Mouse (Mus musculus) gastrocnemius, postnatal 25 days (tissue): ENCODE results near the gene Olfr615. TPM values are rescaled to one million over a fixed set of nuclear protein-coding genes. Genes with fewer than 3 reads are reported as not detected.
"Not testable (repeated sequence)": the region's sequence is repeated elsewhere in the genome, so short reads cannot be mapped to it uniquely, and the experiment has no call there.

Source experiments
- DNase-seq: peaks from one replicate; pipeline ENCODE4 v3.0.0; 2022
- long read RNA-seq, 2 experiments: library from polyadenylated mRNA; stranded (forward); transcript quantifications; one replicate each; pipeline ENCODE4 v2.0.0; 2021
- microRNA-seq, 2 experiments: library from miRNA; unstranded; fragments of <30 nt; microRNA quantifications; one replicate each; pipeline ENCODE4 v1.2.0; 2021; ENCODE audit warnings: borderline replicate concordance in 2 of 2
- total RNA-seq, 2 experiments: library from RNA; stranded (reverse); gene quantifications; 1 replicate in 1 of 2; 2 replicates in 1 of 2; pipeline ENCODE4 v1.2.3; 2021

The Olfr615 gene
- total RNA-seq: not detected
- long read RNA-seq, experiment 1: 0 reads
- long read RNA-seq, experiment 2: 0 reads

GRCm38 (mm10) chr7:103555779-103556178 lies at the start of gene Olfr615:
TSS of gene Olfr615 (plus strand) at chr7:103556079.
- DNase-seq: no peak

GRCm38 (mm10) chr7:103512022-103512421 lies 43.9 kb upstream of the Olfr615 start, which contains the start of gene Olfr610:
TSS of gene Olfr610 (minus strand) at chr7:103512122.
- DNase-seq: no peak

- DNase-seq: not testable (repeated sequence)
Measured at GRCm38 (mm10) chr7:103520746-103521145, 35.1 kb upstream of the Olfr615 start, which contains the start of gene Olfr611. TSS of gene Olfr611 (minus strand) at chr7:103520846.

GRCm38 (mm10) chr7:103542617-103543016 lies 13.3 kb upstream of the Olfr615 start, which contains the start of gene Olfr612:
TSS of gene Olfr612 (minus strand) at chr7:103542717.
- not testable (repeated sequence) for DNase-seq

DNA sequence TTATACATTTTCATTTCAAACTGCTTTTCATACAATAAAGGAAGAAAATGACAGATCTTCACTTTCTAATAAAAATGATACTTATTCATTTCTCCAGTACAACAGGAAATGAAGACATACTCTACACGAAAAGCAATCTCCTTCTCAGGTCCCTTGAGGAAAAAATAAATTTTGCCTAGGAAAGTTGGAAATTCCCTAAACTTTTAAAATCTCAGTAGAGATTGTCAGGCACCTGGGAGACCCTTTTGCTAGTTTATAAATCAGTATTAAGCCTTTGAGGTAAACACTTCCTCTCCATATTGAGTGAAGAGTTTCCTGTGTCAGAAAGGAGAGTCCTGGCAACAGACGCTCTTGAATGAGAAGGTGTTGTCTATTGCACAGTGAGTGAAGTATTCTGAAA lies 8.1 kb upstream of the Olfr615 start, which contains the start of gene Olfr613:
Gene Olfr613 (plus strand): TSS at position 301 of the 400 bp plus-strand sequence.
- no peak for DNase-seq

DNA sequence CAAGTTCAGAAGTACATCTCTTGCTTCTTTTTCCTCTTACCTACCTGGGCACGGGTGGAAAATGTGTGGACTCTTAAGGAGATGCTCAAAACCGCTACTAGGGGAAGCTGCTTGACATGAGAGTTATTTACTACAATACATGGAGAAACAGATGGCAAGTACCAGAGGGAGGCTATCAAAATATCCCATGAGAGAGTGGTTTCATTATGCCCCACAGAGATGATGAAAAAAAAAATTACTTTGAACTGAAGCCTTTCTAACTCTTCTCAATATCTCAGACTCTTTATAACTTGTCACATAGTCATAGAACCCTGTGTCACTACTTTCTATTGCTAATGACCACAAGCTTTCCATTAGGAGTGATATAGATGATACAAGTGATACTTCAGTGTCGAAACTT lies 13.2 kb downstream of the Olfr615 start, which contains the start of gene Olfr616:
Gene Olfr616 (minus strand): TSS at position 101 of the 400 bp plus-strand sequence.
- no peak for DNase-seq

GRCm38 (mm10) chr7:103572761-103573160 lies 16.9 kb downstream of the Olfr615 start, which contains the start of gene Olfr617:
TSS of gene Olfr617 (plus strand) at chr7:103573061.
- DNase-seq: no peak

GRCm38 (mm10) chr7:103589803-103590202 lies 33.9 kb downstream of the Olfr615 start, which contains the start of gene Olfr618:
TSS of gene Olfr618 (plus strand) at chr7:103590103.
- DNase-seq: no peak

DNA sequence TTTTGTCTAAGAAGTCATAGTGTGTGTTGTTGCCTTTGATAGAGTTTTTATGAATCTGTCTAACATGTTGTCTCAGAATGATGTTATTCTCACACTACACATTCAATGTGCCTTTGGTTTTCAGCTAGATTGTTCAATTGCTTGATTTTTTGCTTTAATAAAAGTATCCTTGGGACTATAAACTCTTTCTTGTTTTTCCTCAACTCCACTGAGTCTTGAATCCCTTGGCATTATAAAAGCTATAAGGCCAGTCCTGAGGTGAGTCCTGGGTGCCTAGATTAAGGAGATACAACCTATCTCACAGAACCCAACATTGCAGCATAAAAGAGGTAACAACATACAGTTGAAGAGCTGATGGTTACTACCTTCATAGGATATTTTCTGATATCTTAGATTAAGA lies 44.4 kb downstream of the Olfr615 start, which contains the start of gene Olfr619:
Gene Olfr619 (plus strand): TSS at position 301 of the 400 bp plus-strand sequence.
- DNase-seq: no peak

- DNase-seq: no peak
Measured at GRCm38 (mm10) chr7:103607425-103607824, 51.5 kb downstream of the Olfr615 start.

GRCm38 (mm10) chr7:103612434-103612833 lies 56.6 kb downstream of the Olfr615 start, which contains the start of gene Olfr620:
TSS of gene Olfr620 (minus strand) at chr7:103612534.
- no peak for DNase-seq

Small RNA genes lying within 50 kb of the gene (microRNA-seq; reads per million reads assigned to microRNA genes)
- gene Gm26506: 0 reads per million in 2 experiments

Other genes with a start within 250 kb of the Olfr615 start
- not detected for gene Olfr597, start 239.8 kb upstream of the Olfr615 start, total RNA-seq
- not detected for gene Olfr598, start 232.5 kb upstream of the Olfr615 start, total RNA-seq
- gene Olfr599, start 220.2 kb upstream of the Olfr615 start, total RNA-seq: not detected
- not detected for gene Olfr600, start 206.4 kb upstream of the Olfr615 start, total RNA-seq
- not detected for gene Olfr601, start 193.4 kb upstream of the Olfr615 start, total RNA-seq
- not detected for gene Olfr603, start 169.9 kb upstream of the Olfr615 start, total RNA-seq
- not detected for gene Usp17lc, start 141.0 kb upstream of the Olfr615 start, total RNA-seq
- not detected for gene Olfr605, start 110.6 kb upstream of the Olfr615 start, total RNA-seq
- gene Olfr606, start 107.0 kb upstream of the Olfr615 start, total RNA-seq: not detected
- not detected for gene Olfr607, start 91.9 kb upstream of the Olfr615 start, total RNA-seq
- gene Olfr608, start 86.2 kb upstream of the Olfr615 start, total RNA-seq: not detected
- not detected for gene Olfr609, start 58.0 kb upstream of the Olfr615 start, total RNA-seq
- not detected for gene Olfr610, start 44.0 kb upstream of the Olfr615 start, total RNA-seq
- not detected for gene Olfr611, start 35.2 kb upstream of the Olfr615 start, total RNA-seq
- gene Olfr612, start 13.4 kb upstream of the Olfr615 start, total RNA-seq: not detected
- gene Olfr613, start 8.0 kb upstream of the Olfr615 start, total RNA-seq: not detected
- not detected for gene Olfr616, start 13.1 kb downstream of the Olfr615 start, total RNA-seq
- not detected for gene Olfr617, start 17.0 kb downstream of the Olfr615 start, total RNA-seq
- not detected for gene Olfr618, start 34.0 kb downstream of the Olfr615 start, total RNA-seq
- not detected for gene Olfr619, start 44.5 kb downstream of the Olfr615 start, total RNA-seq
- gene Olfr620, start 56.5 kb downstream of the Olfr615 start, total RNA-seq: not detected
- gene Olfr622, start 86.6 kb downstream of the Olfr615 start, total RNA-seq: not detected
- not detected for gene Olfr623, start 107.6 kb downstream of the Olfr615 start, total RNA-seq
- gene Olfr624, start 115.1 kb downstream of the Olfr615 start, total RNA-seq: not detected
- gene Olfr625-ps1, start 126.6 kb downstream of the Olfr615 start, total RNA-seq: not detected
- not detected for gene Olfr243, start 158.6 kb downstream of the Olfr615 start, total RNA-seq
- not detected for gene Olfr628, start 174.3 kb downstream of the Olfr615 start, total RNA-seq
- gene Olfr629, start 188.9 kb downstream of the Olfr615 start, total RNA-seq: not detected
- not detected for gene Olfr630, start 201.3 kb downstream of the Olfr615 start, total RNA-seq
- gene Olfr69, start 215.5 kb downstream of the Olfr615 start, total RNA-seq: not detected
- not detected for gene Olfr68, start 223.6 kb downstream of the Olfr615 start, total RNA-seq
- not detected for gene Olfr67, start 235.7 kb downstream of the Olfr615 start, total RNA-seq